Mouse (Mus musculus) T-helper 1 cell (primary cell): ENCODE measurements around the gene Crybg3.

Source experiments
- in situ Hi-C: fragments of 300-600 bp; cut with MboI, MseI; formaldehyde crosslinking; loops from one replicate; pipeline ENCODE4 v1.15.1; 2025; ENCODE audit warnings: high pct_unique_total_duplicates

The Crybg3 gene

DNA sequence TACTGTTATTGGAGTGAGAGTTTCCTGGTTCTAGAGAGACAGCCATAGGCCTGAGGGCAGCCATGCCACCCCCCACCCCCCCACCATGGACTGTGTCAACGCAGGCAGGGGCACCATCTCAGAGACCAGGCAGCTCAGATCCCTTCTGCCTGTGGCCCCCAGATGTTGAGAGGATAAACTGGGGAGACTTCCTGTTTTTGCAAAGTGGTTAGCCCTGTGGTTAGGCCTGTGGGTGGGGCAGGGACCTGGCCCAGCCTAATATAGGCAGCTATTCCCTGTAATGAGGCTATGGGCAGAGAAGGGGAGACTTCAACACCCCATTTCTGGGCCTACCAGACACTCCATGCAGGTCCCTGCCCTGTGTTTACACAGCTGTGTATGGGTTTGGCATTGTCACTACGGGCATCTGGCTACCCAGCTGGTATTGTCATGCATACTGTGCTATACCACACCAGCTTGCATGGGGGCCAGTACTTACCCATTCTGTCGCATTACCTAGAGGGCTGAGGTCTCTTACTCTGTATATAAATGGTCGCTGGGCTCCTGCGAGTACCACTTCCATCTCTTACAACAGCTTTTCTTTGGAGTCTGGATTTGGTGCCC lies 141.4 kb downstream of the Crybg3 start:
- in situ Hi-C loops = loop anchor here (25.0 kb wide), 1 partner anchor 947 kb away; the partner anchor contains the start of gene St3gal6

GRCm38 (mm10) chr16:59451813-59452212 lies 149.0 kb downstream of the Crybg3 start:
- in situ Hi-C loops = loop anchor here (25.0 kb wide), 1 partner anchor 940 kb away; the partner anchor contains the start of gene St3gal6

GRCm38 (mm10) chr16:59449092-59449491 lies 151.7 kb downstream of the Crybg3 start:
- in situ Hi-C loops = no loop called here

DNA sequence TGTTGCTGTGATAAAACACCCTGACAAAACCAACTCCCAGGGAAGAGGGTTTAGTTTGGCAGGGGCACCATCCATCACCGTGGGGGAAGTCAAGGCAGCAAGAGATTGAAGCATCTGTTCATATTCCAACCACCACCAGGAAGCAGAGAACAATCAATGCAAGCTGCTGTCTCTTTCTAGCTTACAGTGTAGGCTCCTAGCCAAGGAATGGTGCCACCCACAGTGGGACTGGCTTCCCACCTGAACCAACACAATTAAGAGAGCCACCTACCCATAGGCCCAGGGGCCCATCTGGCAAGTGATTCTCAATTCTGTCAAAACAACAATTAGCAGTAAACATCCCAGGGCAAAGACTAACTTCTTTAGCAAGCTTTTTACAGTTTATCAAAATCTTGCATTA lies 152.6 kb downstream of the Crybg3 start:
- in situ Hi-C loops = no loop called here

DNA sequence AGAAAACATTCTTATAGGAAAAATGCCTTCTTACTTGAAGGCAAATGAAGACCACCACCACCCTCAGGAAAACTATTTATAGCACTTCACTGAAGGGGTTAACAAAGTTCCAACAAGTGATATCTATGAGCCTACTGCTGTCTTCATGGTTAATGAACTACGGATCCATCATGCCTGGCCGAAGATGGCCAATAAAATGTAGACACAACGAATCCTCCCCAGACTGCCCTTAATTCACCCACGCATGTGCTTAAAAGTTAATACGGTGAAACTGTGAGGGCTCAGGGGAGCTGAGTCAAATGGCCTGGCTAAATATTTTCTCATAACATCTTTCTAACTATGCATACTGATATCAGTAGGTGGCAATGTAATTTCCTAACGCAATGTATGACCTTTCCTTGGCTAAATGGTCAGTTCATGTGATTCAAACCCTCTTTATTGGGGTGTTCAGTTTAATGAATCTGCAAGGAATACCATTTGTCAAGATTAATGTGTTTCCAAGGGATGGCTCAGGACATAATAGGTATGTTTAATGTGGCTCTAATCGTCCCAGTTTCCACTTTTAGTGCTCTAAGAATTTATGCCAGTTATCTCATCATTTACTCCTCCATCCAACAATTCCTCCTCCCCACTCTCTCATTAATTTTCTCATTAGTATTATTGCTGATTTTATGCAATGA lies 155.8 kb downstream of the Crybg3 start:
- in situ Hi-C loops = no loop called here
